Mouse (Mus musculus) midbrain, embryonic 16.5 days (tissue): ENCODE results near the gene Pcif1. TPM values are rescaled to one million over a fixed set of nuclear protein-coding genes. Genes with fewer than 3 reads are reported as not detected.
"Not testable (repeated sequence)": the region's sequence is repeated elsewhere in the genome, so short reads cannot be mapped to it uniquely, and the experiment has no call there.

Experiments
- ATAC-seq: fragments of 200-750 bp; cut with Nextera tagmentation; 2 replicates; pipeline ENCODE4 v1.8.0; 2017; ENCODE audit warnings: moderate TSS enrichment
- H3K27ac ChIP-seq: fragments of 300-500 bp; sonication (generic); 2 replicates; pipeline ENCODE4 v1.5.1; 2014; ENCODE audit warnings: mild to moderate bottlenecking, low read length, mixed read lengths
- H3K27me3 ChIP-seq: fragments of 300-500 bp; sonication (generic); 2 replicates; pipeline ENCODE4 v1.6.1; 2014; ENCODE audit warnings: low read depth, low read length, mixed read lengths; ENCODE audit not compliant: control insufficient read depth, insufficient read depth
- H3K36me3 ChIP-seq: fragments of 300-500 bp; sonication (generic); 2 replicates; pipeline ENCODE4 v1.6.1; 2014; ENCODE audit warnings: mild to moderate bottlenecking, low read length, moderate library complexity, mixed read lengths; ENCODE audit not compliant: control insufficient read depth, insufficient read depth
- H3K4me1 ChIP-seq: fragments of 300-500 bp; sonication (generic); 2 replicates; pipeline ENCODE4 v1.6.1; 2014; ENCODE audit warnings: mild to moderate bottlenecking, low read length, mixed read lengths; ENCODE audit not compliant: control insufficient read depth, insufficient read depth
- H3K4me2 ChIP-seq: fragments of 300-500 bp; sonication (generic); 2 replicates; pipeline ENCODE4 v1.6.1; 2014; ENCODE audit warnings: mild to moderate bottlenecking, low read length, mixed read lengths
- H3K4me3 ChIP-seq: fragments of 300-500 bp; sonication (generic); 2 replicates; pipeline ENCODE4 v1.5.1; 2014; ENCODE audit warnings: low read depth, mild to moderate bottlenecking, low read length, moderate library complexity, mixed read lengths
- H3K9ac ChIP-seq: fragments of 300-500 bp; sonication (generic); 2 replicates; pipeline ENCODE4 v1.6.1; 2014; ENCODE audit warnings: low read depth, low read length, mixed read lengths
- H3K9me3 ChIP-seq: fragments of 300-500 bp; sonication (generic); replicated peaks from 2 replicates; pipeline ENCODE4 v1.6.1; 2014; ENCODE audit warnings: mild to moderate bottlenecking, low read length, mixed read lengths; ENCODE audit not compliant: control insufficient read depth, poor library complexity, severe bottlenecking
- WGBS: fragments of 180-500 bp; shearing (Covaris S2); extraction: QIAGEN DNeasy Blood & Tissue Kit; methylation state at CpG from one replicate; pipeline ENCODE4 v1.1.7; 2014; 5-methylcytosine and 5-hydroxymethylcytosine counted together
- polyA plus RNA-seq: library from polyadenylated mRNA; unstranded; fragments of >200 nt; fragmentation: Nextera tagmentation; extraction: Ambion mirVana; gene quantifications from 2 replicates; pipeline ENCODE4 v1.2.1, GENCODE M21; 2015

Gene Pcif1
- polyA plus RNA-seq, 1 experiment from 2014 or later = 78.9 TPM

- peaks cover 8% of the 10 kb centered on the region for H3K27me3 ChIP-seq
- no peaks in the 10 kb centered on the region for H3K36me3 ChIP-seq
- 53% methylated on average over 9 of the region's 9 CpGs for WGBS
- no peaks in the 10 kb centered on the region for H3K9me3 ChIP-seq
- no peak for ATAC-seq
- no peak overlapping the region for H3K4me2 ChIP-seq
- peaks cover 7% of the 10 kb centered on the region for H3K4me1 ChIP-seq
- 0 out of 2 replicates have a peak overlapping the region, but pooled peaks have one; percentile 12 for H3K27ac ChIP-seq
- H3K4me3 ChIP-seq = no peak overlapping the region
- no peak overlapping the region for H3K9ac ChIP-seq
These were observed 16.8 kb upstream of the Pcif1 start for GRCm38 (mm10) chr2:164862179-164862861.

- not testable (repeated sequence) for H3K4me3 ChIP-seq, H3K9me3 ChIP-seq, H3K36me3 ChIP-seq, H3K27ac ChIP-seq, ATAC-seq, H3K27me3 ChIP-seq, H3K9ac ChIP-seq, H3K4me1 ChIP-seq, H3K4me2 ChIP-seq
- WGBS = 90% methylated on average over 7 of the region's 9 CpGs
These were observed 15.7 kb upstream of the Pcif1 start for GRCm38 (mm10) chr2:164863411-164863810.

- Histone ChIP-seq H3K9me3 (no peaks in the 10 kb centered on the region; the same call in 1 of the 2 replicates), H3K4me3 (no peak overlapping the region), H3K27me3 (no peaks in the 10 kb centered on the region), H3K36me3 (no peaks in the 10 kb centered on the region), H3K4me1 (no peaks in the 10 kb centered on the region), H3K4me2 (no peak overlapping the region), H3K9ac (no peak overlapping the region), H3K27ac (no peak overlapping the region)
- no peak for ATAC-seq
- 83% methylated on average over 4 of the region's 4 CpGs for WGBS
These were observed 14.5 kb upstream of the Pcif1 start for GRCm38 (mm10) chr2:164864593-164864992.

GRCm38 (mm10) chr2:164866741-164867551 lies 12.2 kb upstream of the Pcif1 start:
- 64% methylated on average over 16 of the region's 16 CpGs for WGBS

GRCm38 (mm10) chr2:164867566-164867965 lies 11.5 kb upstream of the Pcif1 start:
- Histone ChIP-seq H3K9ac (no peak overlapping the region), H3K4me1 (no peaks in the 10 kb centered on the region), H3K27ac (no peak overlapping the region), H3K27me3 (no peaks in the 10 kb centered on the region), H3K4me3 (no peak overlapping the region), H3K36me3 (no peaks in the 10 kb centered on the region), H3K9me3 (no peaks in the 10 kb centered on the region; the same call in 1 of the 2 replicates), H3K4me2 (no peak overlapping the region)
- ATAC-seq = no peak
- 91% methylated on average over 7 of the region's 7 CpGs for WGBS

More at GRCm38 (mm10) chr2:164866741-164867551, 12.2 kb upstream of the Pcif1 start:
- Histone ChIP-seq H3K9me3 (no peaks in the 10 kb centered on the region; the same call in 1 of the 2 replicates), H3K27me3 (no peaks in the 10 kb centered on the region), H3K36me3 (no peaks in the 10 kb centered on the region), H3K9ac (no peak overlapping the region), H3K27ac (no peak overlapping the region), H3K4me3 (no peak overlapping the region), H3K4me1 (no peaks in the 10 kb centered on the region), H3K4me2 (no peak overlapping the region)
- ATAC-seq = no peak

- Histone ChIP-seq H3K27ac (no peak overlapping the region), H3K4me2 (no peak overlapping the region), H3K27me3 (no peaks in the 10 kb centered on the region), H3K4me3 (no peak overlapping the region), H3K9ac (no peak overlapping the region), H3K36me3 (no peaks in the 10 kb centered on the region), H3K4me1 (no peaks in the 10 kb centered on the region), H3K9me3 (no peaks in the 10 kb centered on the region; the same call in 1 of the 2 replicates)
- WGBS = 79% methylated on average over 7 of the region's 7 CpGs
- ATAC-seq = no peak
These were observed 10.6 kb upstream of the Pcif1 start for GRCm38 (mm10) chr2:164868491-164868890.

- Histone ChIP-seq H3K27ac (no peak overlapping the region), H3K9me3 (no peaks in the 10 kb centered on the region; the same call in 1 of the 2 replicates), H3K9ac (no peak overlapping the region), H3K27me3 (no peaks in the 10 kb centered on the region), H3K4me3 (no peak overlapping the region), H3K4me1 (no peaks in the 10 kb centered on the region), H3K4me2 (no peak overlapping the region), H3K36me3 (no peaks in the 10 kb centered on the region)
- no peak for ATAC-seq
- 53% methylated on average over 6 of the region's 6 CpGs for WGBS
These were observed 7.4 kb upstream of the Pcif1 start for GRCm38 (mm10) chr2:164871602-164872303.

GRCm38 (mm10) chr2:164873621-164874020 lies 5.5 kb upstream of the Pcif1 start:
- Histone ChIP-seq H3K9ac (no peak overlapping the region), H3K27ac (no peak overlapping the region), H3K4me3 (no peak overlapping the region), H3K36me3 (no peaks in the 10 kb centered on the region), H3K27me3 (no peaks in the 10 kb centered on the region), H3K4me1 (peaks cover 7% of the 10 kb centered on the region), H3K9me3 (no peaks in the 10 kb centered on the region), H3K4me2 (no peak overlapping the region)
- no peak for ATAC-seq
- WGBS = 76% methylated on average over 3 of the region's 3 CpGs
